ENCODE assay signal across 8 mouse cellular contexts in the genomic region with DNA sequence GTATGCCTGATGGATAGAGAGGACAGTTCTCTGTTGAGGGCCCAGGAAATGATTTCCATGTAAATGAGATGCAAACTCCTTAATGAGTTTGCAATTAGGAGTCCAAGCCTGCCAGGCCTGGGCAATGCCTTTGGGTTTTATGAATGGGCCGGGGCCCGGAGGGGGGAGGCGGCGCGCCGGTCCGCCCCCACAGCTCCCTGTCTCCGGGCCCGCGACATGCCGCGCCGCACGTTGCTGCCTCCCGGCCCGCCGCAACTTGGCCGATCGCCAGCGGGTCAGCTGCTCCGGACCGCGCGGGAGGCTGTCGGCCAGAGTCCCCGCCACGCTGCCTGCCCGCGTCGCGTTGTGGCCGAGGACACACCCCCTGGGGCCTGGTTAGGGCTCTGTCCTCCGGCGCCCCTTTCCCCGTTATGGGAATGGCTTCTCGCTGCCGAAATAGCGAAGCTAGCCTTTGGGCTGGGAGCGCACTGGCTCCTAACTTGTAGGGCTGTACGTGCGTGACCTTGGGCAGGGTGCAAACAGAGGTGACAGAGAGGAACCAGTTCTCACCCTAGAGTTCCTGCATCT. TPM values are rescaled to one million over a fixed set of nuclear protein-coding genes. Genes with fewer than 3 reads are reported as not detected.
DNase-seq lines count a peak whose midpoint lies in the region; ATAC-seq and TF ChIP-seq lines count a peak whose summit lies in the region.

Gene 1600014C23Rik (minus strand): TSS at position 110 of the 567 bp plus-strand sequence.

- ATAC-seq in limb, embryonic 11.5 days (ENCODE audit: insufficient number of reproducible peaks, low FRiP score, low TSS enrichment, low read depth) = no peak
- ATAC-seq in erythroid progenitor cell, adult 5-6 weeks (replicated peaks; ENCODE audit: low FRiP score, poor library complexity, severe bottlenecking) = no peak

- no peaks in the 10 kb centered on the region for H3K79me2 ChIP-seq in myocyte (ENCODE audit: control insufficient read depth, insufficient read depth)

- WGBS in limb, embryonic 11.5 days = under 1% methylated on average over 40 of the region's 41 CpGs

- H3K27ac ChIP-seq in limb, embryonic 11.5 days (replicated peaks; ENCODE audit: low read depth, low read length) = no peak within 1 kb of the TSS

- peak; percentile 63 for DNase-seq in layer of hippocampus, adult 11-12 months (ENCODE audit: low spot score)
- DNase-seq in layer of hippocampus, adult 9-10 months (ENCODE audit: low spot score) = no peak
- peak; percentile 76 to 86 for DNase-seq in cerebellum, postnatal 25 days
- DNase-seq in gastrocnemius, postnatal 10 days = peak; percentile 65
- DNase-seq in kidney, adult 11 months = peak; percentile 74
- peak; percentile 65 for DNase-seq in limb, embryonic 11.5 days (ENCODE audit: low spot score)

- H3K4me3 ChIP-seq in limb, embryonic 11.5 days (ENCODE audit: low read depth, low read length) = peak within 1 kb of the TSS; percentile 30
- no peak within 1 kb of the TSS for H3K4me3 ChIP-seq in myocyte

- no peak for TF ChIP-seq POLR2A in myocyte (IDR thresholded peaks at IDR 0.05; ENCODE audit: insufficient read length, low read depth)

- H3K9ac ChIP-seq in limb, embryonic 11.5 days (ENCODE audit: low read length) = peak within 1 kb of the TSS; percentile 69

- peaks cover 45% of the 10 kb centered on the region for H3K4me1 ChIP-seq in limb, embryonic 11.5 days (ENCODE audit: control insufficient read depth, insufficient read depth, low read length)

- no peaks in the 10 kb centered on the region for H3K9me3 ChIP-seq in limb, embryonic 11.5 days (ENCODE audit: control insufficient read depth, low read length)

- peak within 1 kb of the TSS; percentile 87 for H3K4me2 ChIP-seq in limb, embryonic 11.5 days (ENCODE audit: low read depth, severe bottlenecking)
- peak within 1 kb of the TSS; percentile 99 for H3K4me2 ChIP-seq in myocyte (ENCODE audit: low read depth)

- no peak within 1 kb of the TSS for H3ac ChIP-seq in myocyte (ENCODE audit: control insufficient read depth, insufficient read length)

- H3K36me3 ChIP-seq in limb, embryonic 11.5 days (ENCODE audit: control insufficient read depth, insufficient read depth, low read length) = no peaks in the 10 kb centered on the region
- no peaks in the 10 kb centered on the region for H3K36me3 ChIP-seq in myocyte (ENCODE audit: control insufficient read depth, insufficient read depth)

- H3K27me3 ChIP-seq in limb, embryonic 11.5 days (ENCODE audit: control insufficient read depth, insufficient read depth, low read length) = 0 out of 2 replicates have a peak, but pooled peaks cover 2% of the 10 kb centered on the region
- no peaks in the 10 kb centered on the region for H3K27me3 ChIP-seq in myocyte (ENCODE audit: control insufficient read depth, insufficient read depth, insufficient read length)

TF ChIP-seq in myocyte, 11 proteins besides CTCF, POLR2A, EP300 and RAD21:
- TF ChIP-seq POLR2AphosphoS2 (IDR thresholded peaks at IDR 0.05; ENCODE audit: insufficient read length, low read depth) (no peak), TCF3 (IDR thresholded peaks at IDR 0.05; ENCODE audit: insufficient read length, low read depth) (no peak), MYOD1 (IDR thresholded peaks at IDR 0.05; ENCODE audit: control insufficient read depth in 1 of 3, insufficient read length in 2 of 3, low read depth in 2 of 3) (peak in 1 of 3 experiments; percentile 77), TCF12 (IDR thresholded peaks at IDR 0.05; ENCODE audit: insufficient read depth, poor library complexity, severe bottlenecking) (no peak), MYOG (IDR thresholded peaks at IDR 0.05; ENCODE audit: control insufficient read depth in 1 of 3, insufficient read depth in 1 of 3, insufficient read length in 2 of 3, low read depth in 2 of 3) (peak in 2 of 3 experiments; percentile 58 to 61)

RNA-seq across cellular contexts. Expression of gene 1600014C23Rik, which starts in this region (rescaled TPM):
- not detected for total RNA-seq in gastrocnemius, postnatal 10 days (2021)
- polyA plus RNA-seq in limb, embryonic 11.5 days (2014; fragmentation: Nextera tagmentation; extraction: Ambion mirVana) = not detected in 2 replicates
- polyA plus RNA-seq in myocyte (2012; fragmentation: generic; extraction: Trizol) = 0.17 TPM
- total RNA-seq in erythroid progenitor cell, adult 5-6 weeks (2015; ENCODE audit: low replicate concordance) = not detected in 2 replicates
- total RNA-seq in erythroid progenitor cell, adult 5-6 weeks (2017; ENCODE audit: low replicate concordance) = not detected in 2 replicates

Comparison
In these comparisons a context has a peak if more than half of its experiments do, and no peak if none do; other contexts are left out.
1. Peak in DNase-seq in gastrocnemius, postnatal 10 days; RNA of the gene not detected or under 1 TPM.
2. Peak in DNase-seq, H3K4me3 ChIP-seq, H3K9ac ChIP-seq and H3K4me2 ChIP-seq in limb, embryonic 11.5 days; RNA of the gene not detected or under 1 TPM.